Mouse (Mus musculus) neutrophil, adult 59 days (primary cell): ENCODE data around the gene Atg4a. TPM values are rescaled to one million over a fixed set of nuclear protein-coding genes. Genes with fewer than 3 reads are reported as not detected.

Experiments
- total RNA-seq, 2 experiments: library from RNA; stranded (reverse); gene quantifications; 1 replicate in 1 of 2; 2 replicates in 1 of 2; pipeline ENCODE4 v1.2.4; 2023

The Atg4a gene
- total RNA-seq, result 10 to 100 TPM; 10.6 to 13.3 TPM

DNA sequence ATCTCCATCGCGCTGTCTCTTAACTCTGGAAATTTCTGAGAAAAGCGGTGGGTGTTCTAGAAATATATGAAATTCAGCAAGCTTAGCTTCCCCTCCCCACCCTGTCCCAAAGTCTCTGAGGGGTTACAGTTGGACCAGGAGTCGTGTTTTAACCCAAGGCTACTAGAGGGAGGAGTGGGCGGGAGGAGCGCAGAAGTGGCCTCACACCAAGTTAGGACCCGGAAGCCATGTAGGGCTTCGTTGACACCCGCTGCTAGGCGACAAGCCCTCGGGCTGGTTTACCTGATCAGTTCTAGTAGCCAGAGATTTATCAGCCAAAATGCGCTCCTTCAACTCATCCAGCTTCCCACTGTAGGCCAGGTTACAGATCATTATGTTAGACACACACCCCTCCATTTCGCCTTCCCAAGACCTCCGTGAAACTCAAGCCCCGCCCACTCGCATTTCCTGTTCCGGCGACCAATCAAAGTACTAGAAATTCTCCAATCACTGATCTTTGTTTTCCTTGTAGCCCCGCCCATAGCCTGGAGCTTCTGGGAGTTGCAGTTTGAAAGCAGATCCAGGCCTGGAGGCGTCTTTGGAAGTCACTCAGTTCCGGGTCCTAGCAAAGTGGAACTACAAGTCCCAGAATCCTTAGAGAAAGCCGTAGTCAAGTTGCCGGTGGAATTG lies at the start of gene Atg4a, which contains the start of gene Psmd10:
Gene Atg4a, plus strand, starts transcription at position 636 of the 669 bp plus-strand sequence.
Gene Psmd10, minus strand, starts transcription at position 457 of the 669 bp plus-strand sequence.

DNA sequence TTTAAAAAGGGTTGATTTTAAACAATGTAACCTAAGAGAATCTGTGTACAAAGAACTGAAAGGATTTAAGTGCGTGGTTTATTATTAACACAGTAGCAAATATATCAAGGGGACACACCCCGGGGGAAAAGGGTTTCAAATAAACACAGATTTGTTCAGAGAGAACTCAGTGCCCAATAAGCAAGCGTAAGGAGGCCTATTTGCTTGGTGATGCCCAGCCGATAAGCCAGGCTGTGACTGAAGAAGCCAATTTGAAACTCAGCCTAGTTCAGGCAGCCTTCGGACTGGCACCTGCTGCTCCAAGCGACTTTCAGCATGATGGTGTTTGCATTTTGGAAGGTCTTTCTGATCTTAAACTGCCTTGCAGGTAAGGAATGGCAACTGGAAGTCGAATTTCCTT lies 49.3 kb upstream of the Atg4a start, which contains the start of gene Vsig1:
Gene Vsig1, plus strand, starts transcription at position 249 of the 400 bp plus-strand sequence.

Other genes starting within 250 kb of the Atg4a start
- not detected for gene Tex13b, start 143.5 kb upstream of the Atg4a start, total RNA-seq
- gene Vsig1, start 49.3 kb upstream of the Atg4a start, total RNA-seq, result not detected
- gene Psmd10, start 179 bp upstream of the Atg4a start, total RNA-seq, result 10 to 100 TPM; 18.3 to 19.4 TPM